Mouse (Mus musculus) CH12.LX (cell line): ENCODE data around the gene Cdk5rap3.

Source experiments
- CTCF ChIP-seq, 2 experiments: IDR thresholded peaks in 1 of 2; conservative IDR thresholded peaks in 1 of 2; 2 replicates each; pipeline ENCODE4 v1.5.1; 2011 to 2012; ENCODE audit warnings: low read depth in 2 of 2, low read length in 2 of 2, improper control_type of control experiment in 1 of 2, inconsistent platforms in 1 of 2, mild to moderate bottlenecking in 1 of 2, moderate library complexity in 1 of 2
- E2F4 ChIP-seq: IDR thresholded peaks from 2 replicates; pipeline ENCODE4 v1.6.1; 2011; ENCODE audit warnings: low read depth, low read length, improper control_type of control experiment; ENCODE audit not compliant: insufficient replicate concordance
- JUN ChIP-seq: IDR thresholded peaks from 2 replicates; pipeline ENCODE4 v1.6.1; 2011; ENCODE audit warnings: low read depth, mild to moderate bottlenecking, low read length, improper control_type of control experiment, moderate library complexity; ENCODE audit not compliant: insufficient read depth
- MAZ ChIP-seq: IDR thresholded peaks from 2 replicates; pipeline ENCODE4 v1.6.1; 2012; ENCODE audit warnings: low read depth, mild to moderate bottlenecking, inconsistent platforms, low read length, improper control_type of control experiment, moderate library complexity
- POLR2A ChIP-seq: IDR thresholded peaks from 2 replicates; pipeline ENCODE4 v1.6.1; 2011; ENCODE audit warnings: low read depth, mild to moderate bottlenecking, improper control_type of control experiment, low read length
- TCF12 ChIP-seq: IDR thresholded peaks from 2 replicates; pipeline ENCODE4 v1.6.1; 2014; ENCODE audit warnings: low read depth, mild to moderate bottlenecking, inconsistent platforms, low read length, improper control_type of control experiment
- ZNF384 ChIP-seq: IDR thresholded peaks from 2 replicates; pipeline ENCODE4 v1.6.1; 2012; ENCODE audit warnings: low read depth, low read length, improper control_type of control experiment, inconsistent platforms

- TF ChIP-seq POLR2A (no peak), ZNF384 (no peak), TCF12 (no peak), CTCF (conservative IDR thresholded peaks at IDR 0.05 in 1 of 2, IDR thresholded peaks at IDR 0.05 in 1 of 2; ENCODE audit: low read depth in 2 of 2, low read length in 2 of 2) (no peak), JUN (no peak), MAZ (no peak), E2F4 (no peak)
Measured at GRCm38 (mm10) chr11:96863206-96863995, 52.9 kb downstream of the Cdk5rap3 start.
